Mouse (Mus musculus): ENCODE measurements at regions not wholly inside any gene's neighbourhood (a gene's known extent, or its start where the extent isn't known, plus 50 kb on each side); places are given as distances from the start of the nearest gene placed in this dataset.

DNA sequence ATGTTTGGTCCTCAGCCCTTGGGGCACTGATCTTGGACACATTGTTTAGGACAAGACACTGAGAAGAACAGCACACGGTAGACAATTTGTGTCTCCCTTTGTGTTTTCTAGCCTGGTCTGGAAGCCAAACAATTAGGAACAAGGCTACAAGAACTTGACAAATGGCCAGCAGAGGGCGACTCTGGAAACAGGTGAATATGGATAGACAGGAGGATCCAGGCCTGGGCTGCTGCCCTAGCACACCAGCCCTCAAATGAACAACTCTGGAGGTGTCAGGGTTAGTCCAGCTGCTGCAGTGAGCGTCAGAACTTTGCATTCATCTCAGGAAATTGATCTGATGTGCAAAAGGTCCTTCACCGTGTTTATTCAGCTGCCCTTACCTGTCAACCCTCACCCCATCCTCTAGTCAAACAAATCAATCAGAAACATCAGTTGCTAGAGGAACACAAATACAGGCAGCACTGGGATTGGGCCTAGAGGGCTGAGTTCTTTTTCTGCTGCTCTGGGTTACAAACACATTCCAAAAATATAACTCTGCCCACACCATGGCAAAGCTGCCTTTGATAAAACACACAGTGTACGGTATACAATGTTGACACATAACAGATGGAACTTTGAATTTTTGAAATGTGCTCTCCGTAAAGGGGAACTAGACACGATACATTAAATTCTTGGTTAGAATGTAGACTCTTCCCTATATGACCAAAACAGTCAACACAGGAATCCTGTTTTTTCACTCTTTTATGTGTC lies 159.7 kb downstream of the Fam84b start:
- Histone ChIP-seq H3K4me1 (ENCODE audit: insufficient read depth, low read length) (peaks cover 4% of the 10 kb centered on the region; the same call in 1 of the 2 replicates), H3K9me3 (ENCODE audit: low read length) (no peaks in the 10 kb centered on the region), H3K9ac (replicated peaks; ENCODE audit: low read length, poor library complexity, severe bottlenecking) (no peak overlapping the region), H3K27ac (ENCODE audit: low read depth, low read length) (no peak overlapping the region), H3K27me3 (ENCODE audit: insufficient read depth, low read length) (no peaks in the 10 kb centered on the region), H3K4me2 (ENCODE audit: low read depth, low read length, poor library complexity, severe bottlenecking) (no peak overlapping the region), H3K4me3 (ENCODE audit: low read depth, low read length) (no peak overlapping the region), H3K36me3 (ENCODE audit: insufficient read depth, low read length) (no peaks in the 10 kb centered on the region)
- TF ChIP-seq CTCF (IDR thresholded peaks at IDR 0.05): peak; percentile 52
- DNase-seq (ENCODE audit: low spot score) (no peak), ATAC-seq (ENCODE audit: low FRiP score) (no peak)
- 67% methylated on average over 7 of the region's 7 CpGs for WGBS

GRCm38 (mm10) chr15:60692718-60693597 lies 160.6 kb downstream of the Fam84b start:
- H3K4me1 ChIP-seq (ENCODE audit: insufficient read depth, low read length): peaks cover 4% of the 10 kb centered on the region; the same call in 1 of the 2 replicates
- no peaks in the 10 kb centered on the region for H3K9me3 ChIP-seq (ENCODE audit: low read length)
- no peak for DNase-seq (ENCODE audit: low spot score)
- H3K27ac ChIP-seq (ENCODE audit: low read depth, low read length): no peak overlapping the region
- H3K36me3 ChIP-seq (ENCODE audit: insufficient read depth, low read length): no peaks in the 10 kb centered on the region
- no peak for TF ChIP-seq CTCF (IDR thresholded peaks at IDR 0.05)
- no peak overlapping the region for H3K9ac ChIP-seq (replicated peaks; ENCODE audit: low read length, poor library complexity, severe bottlenecking)
- 24% methylated on average over 6 of the region's 6 CpGs for WGBS
- H3K4me2 ChIP-seq (ENCODE audit: low read depth, low read length, poor library complexity, severe bottlenecking): no peak overlapping the region
- H3K4me3 ChIP-seq (ENCODE audit: low read depth, low read length): no peak overlapping the region
- no peaks in the 10 kb centered on the region for H3K27me3 ChIP-seq (ENCODE audit: insufficient read depth, low read length)
- ATAC-seq (ENCODE audit: low FRiP score): no peak

DNA sequence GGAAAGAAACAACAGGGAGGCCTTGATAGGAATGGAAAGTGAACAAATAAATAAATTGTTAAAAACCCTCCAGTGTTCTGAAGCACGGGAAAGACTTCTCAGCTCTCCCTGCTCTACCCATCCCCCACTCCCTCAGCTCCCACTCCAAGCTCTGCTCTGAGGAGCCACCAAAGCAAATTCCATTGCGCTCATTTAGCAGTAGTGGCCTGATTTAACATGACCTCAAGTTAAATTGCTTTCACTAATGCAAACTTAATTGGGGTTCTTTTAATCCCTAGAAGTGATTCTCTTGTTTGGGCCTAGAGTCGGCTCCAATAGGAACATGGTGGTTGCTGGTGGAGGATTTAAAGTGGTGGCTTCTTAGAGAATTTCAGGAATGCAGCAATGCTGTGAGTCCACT lies 161.4 kb downstream of the Fam84b start:
- ATAC-seq (ENCODE audit: low FRiP score): no peak
- peaks cover 4% of the 10 kb centered on the region; the same call in 1 of the 2 replicates for H3K4me1 ChIP-seq (ENCODE audit: insufficient read depth, low read length)

DNA sequence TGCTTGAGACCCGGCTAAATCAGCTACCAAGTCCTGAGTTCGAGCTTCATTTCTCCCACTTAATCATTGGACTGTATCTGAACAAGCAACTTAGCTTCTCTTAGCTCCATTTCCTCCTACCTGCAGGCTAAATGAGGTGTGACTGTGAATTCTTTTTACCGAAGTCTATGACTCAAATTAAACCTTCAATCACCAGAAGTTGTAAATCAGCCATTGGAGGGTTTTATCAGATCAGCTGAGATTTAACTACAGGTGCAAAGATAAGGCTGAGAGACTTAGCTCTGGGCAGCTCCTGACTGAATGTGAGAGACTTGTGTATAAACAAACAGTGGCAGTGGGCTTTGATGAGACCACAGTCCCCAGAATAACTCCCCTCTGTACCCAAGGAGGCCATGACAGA lies 176.2 kb downstream of the Fam84b start:
- no peak for DNase-seq (ENCODE audit: low spot score)
- no peak for TF ChIP-seq CTCF (IDR thresholded peaks at IDR 0.05)
- WGBS: 81% methylated on average over 3 of the region's 3 CpGs
- H3K4me2 ChIP-seq (ENCODE audit: low read depth, low read length, poor library complexity, severe bottlenecking): no peak overlapping the region
- no peak overlapping the region for H3K4me3 ChIP-seq (ENCODE audit: low read depth, low read length)
- H3K4me1 ChIP-seq (ENCODE audit: insufficient read depth, low read length): no peaks in the 10 kb centered on the region
- H3K27ac ChIP-seq (ENCODE audit: low read depth, low read length): no peak overlapping the region
- H3K36me3 ChIP-seq (ENCODE audit: insufficient read depth, low read length): no peaks in the 10 kb centered on the region
- no peaks in the 10 kb centered on the region for H3K9me3 ChIP-seq (ENCODE audit: low read length)
- H3K9ac ChIP-seq (replicated peaks; ENCODE audit: low read length, poor library complexity, severe bottlenecking): no peak overlapping the region
- ATAC-seq (ENCODE audit: low FRiP score): no peak
- H3K27me3 ChIP-seq (ENCODE audit: insufficient read depth, low read length): no peaks in the 10 kb centered on the region

More for the DNA sequence above, 161.4 kb downstream of the Fam84b start:
- no peak overlapping the region for H3K4me2 ChIP-seq (ENCODE audit: low read depth, low read length, poor library complexity, severe bottlenecking)
- H3K9me3 ChIP-seq (ENCODE audit: low read length): no peaks in the 10 kb centered on the region
- DNase-seq (ENCODE audit: low spot score): no peak
- WGBS: 20% methylated on average over 3 of the region's 3 CpGs
- no peak overlapping the region for H3K9ac ChIP-seq (replicated peaks; ENCODE audit: low read length, poor library complexity, severe bottlenecking)
- no peak for TF ChIP-seq CTCF (IDR thresholded peaks at IDR 0.05)
- H3K4me3 ChIP-seq (ENCODE audit: low read depth, low read length): no peak overlapping the region
- H3K27me3 ChIP-seq (ENCODE audit: insufficient read depth, low read length): no peaks in the 10 kb centered on the region
- H3K36me3 ChIP-seq (ENCODE audit: insufficient read depth, low read length): no peaks in the 10 kb centered on the region
- no peak overlapping the region for H3K27ac ChIP-seq (ENCODE audit: low read depth, low read length)

DNA sequence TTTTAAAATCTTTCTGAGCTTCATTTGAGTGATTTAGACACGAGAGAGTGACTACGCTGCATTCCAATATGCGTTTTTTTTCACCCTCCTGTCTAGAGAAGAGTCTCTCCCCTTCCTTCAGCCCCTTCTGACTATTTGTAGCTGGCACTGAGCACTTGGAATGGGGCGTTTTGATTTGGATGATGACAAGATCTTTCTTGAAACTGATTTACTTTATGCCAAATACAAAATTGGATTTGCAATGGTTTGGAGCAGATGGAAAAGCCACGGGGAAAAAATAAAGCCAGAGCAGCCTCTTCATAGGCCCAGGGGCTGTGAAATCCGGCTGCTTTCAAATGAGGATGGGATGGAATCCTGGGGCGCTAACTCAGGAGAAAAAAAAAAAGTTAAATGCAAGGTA lies 196.0 kb downstream of the Fam84b start:
- H3K27ac ChIP-seq (ENCODE audit: low read depth, low read length): no peak overlapping the region
- H3K4me3 ChIP-seq (ENCODE audit: low read depth, low read length): no peak overlapping the region

DNA sequence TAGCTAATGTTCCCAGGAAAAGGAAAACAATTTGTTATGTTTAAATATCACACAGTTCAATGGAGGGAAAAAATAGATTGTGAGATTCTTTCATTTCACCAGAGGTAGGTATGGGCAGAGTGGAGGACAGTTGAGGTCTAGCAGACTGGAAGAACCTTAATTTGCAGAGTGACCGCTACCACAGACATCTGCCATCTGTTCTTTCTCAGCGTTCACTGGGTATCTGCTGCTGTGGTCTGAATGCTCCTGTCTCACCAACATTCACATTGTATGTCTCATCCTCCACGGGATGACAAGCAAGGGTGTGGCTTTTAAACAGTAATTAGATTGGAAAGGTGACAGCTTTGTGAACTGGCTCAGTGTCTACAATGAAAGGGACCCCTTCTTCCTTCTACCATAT lies 198.5 kb downstream of the Fam84b start:
- no peaks in the 10 kb centered on the region for H3K4me1 ChIP-seq (ENCODE audit: insufficient read depth, low read length)
- no peaks in the 10 kb centered on the region for H3K36me3 ChIP-seq (ENCODE audit: insufficient read depth, low read length)
- no peaks in the 10 kb centered on the region for H3K27me3 ChIP-seq (ENCODE audit: insufficient read depth, low read length)
- no peak for TF ChIP-seq CTCF (IDR thresholded peaks at IDR 0.05)
- H3K4me3 ChIP-seq (ENCODE audit: low read depth, low read length): no peak overlapping the region
- peak; percentile 19 for DNase-seq (ENCODE audit: low spot score)
- H3K9me3 ChIP-seq (ENCODE audit: low read length): no peaks in the 10 kb centered on the region
- ATAC-seq (ENCODE audit: low FRiP score): no peak
- H3K27ac ChIP-seq (ENCODE audit: low read depth, low read length): no peak overlapping the region
- H3K9ac ChIP-seq (replicated peaks; ENCODE audit: low read length, poor library complexity, severe bottlenecking): no peak overlapping the region
- 84% methylated on average over 3 of the region's 3 CpGs for WGBS
- H3K4me2 ChIP-seq (ENCODE audit: low read depth, low read length, poor library complexity, severe bottlenecking): no peak overlapping the region

More for the DNA sequence above, 196.0 kb downstream of the Fam84b start:
- ATAC-seq (ENCODE audit: low FRiP score) (no peak), DNase-seq (ENCODE audit: low spot score) (peak; percentile 30)
- 48% methylated on average over 7 of the region's 7 CpGs for WGBS
- Histone ChIP-seq H3K36me3 (ENCODE audit: insufficient read depth, low read length) (no peaks in the 10 kb centered on the region), H3K27me3 (ENCODE audit: insufficient read depth, low read length) (no peaks in the 10 kb centered on the region), H3K4me2 (ENCODE audit: low read depth, low read length, poor library complexity, severe bottlenecking) (no peak overlapping the region), H3K4me1 (ENCODE audit: insufficient read depth, low read length) (no peaks in the 10 kb centered on the region), H3K9ac (replicated peaks; ENCODE audit: low read length, poor library complexity, severe bottlenecking) (no peak overlapping the region), H3K9me3 (ENCODE audit: low read length) (no peaks in the 10 kb centered on the region)
- no peak for TF ChIP-seq CTCF (IDR thresholded peaks at IDR 0.05)

Measured in midbrain, postnatal 0 days (tissue).